Mouse (Mus musculus): ENCODE data around the gene Dhx34.

The Dhx34 gene

GRCm38 (mm10) chr7:16162036-16162435 is 59.8 kb downstream of the Dhx34 start:
- no peak for DNase-seq (ENCODE audit: low spot score in 2 of 2)

GRCm38 (mm10) chr7:16161302-16161701 is 60.5 kb downstream of the Dhx34 start:
- no peak for DNase-seq (ENCODE audit: low spot score in 2 of 2)

- DNase-seq (ENCODE audit: low spot score in 2 of 2), result no peak
These were observed 61.1 kb downstream of the Dhx34 start for GRCm38 (mm10) chr7:16160702-16161101.

GRCm38 (mm10) chr7:16158735-16159134 is 63.1 kb downstream of the Dhx34 start:
- DNase-seq (ENCODE audit: low spot score in 2 of 2), result no peak

- DNase-seq (ENCODE audit: low spot score in 2 of 2), result no peak
These were observed 65.6 kb downstream of the Dhx34 start for GRCm38 (mm10) chr7:16156105-16156714.

GRCm38 (mm10) chr7:16155132-16155872 is 66.5 kb downstream of the Dhx34 start:
- DNase-seq (ENCODE audit: low spot score in 2 of 2), result no peak

- peak in 1 of 2 experiments; percentile 26 for DNase-seq (ENCODE audit: low spot score in 2 of 2)
These were observed 68.3 kb downstream of the Dhx34 start for GRCm38 (mm10) chr7:16153522-16153921.

GRCm38 (mm10) chr7:16150191-16151145 is 71.4 kb downstream of the Dhx34 start:
- no peak for DNase-seq (ENCODE audit: low spot score in 2 of 2)

- DNase-seq (ENCODE audit: low spot score in 2 of 2), result no peak
These were observed 72.6 kb downstream of the Dhx34 start for GRCm38 (mm10) chr7:16149241-16149640.

- DNase-seq (ENCODE audit: low spot score in 2 of 2), result no peak
These were observed 74.2 kb downstream of the Dhx34 start for GRCm38 (mm10) chr7:16147643-16148042.
